Mouse (Mus musculus) yolk sac, embryonic 10.5 days (tissue): ENCODE measurements around the gene Ndufb8.

Experiments
- DNase-seq: peaks from one replicate; pipeline ENCODE4 v3.0.0-alpha.2; 2017; ENCODE audit warnings: low spot score

Ndufb8 gene

GRCm38 (mm10) chr19:44554861-44555590 lies at the start of gene Ndufb8:
Gene Ndufb8 (minus strand): TSS chr19:44555440.
- DNase-seq, result peak; percentile 95

DNA sequence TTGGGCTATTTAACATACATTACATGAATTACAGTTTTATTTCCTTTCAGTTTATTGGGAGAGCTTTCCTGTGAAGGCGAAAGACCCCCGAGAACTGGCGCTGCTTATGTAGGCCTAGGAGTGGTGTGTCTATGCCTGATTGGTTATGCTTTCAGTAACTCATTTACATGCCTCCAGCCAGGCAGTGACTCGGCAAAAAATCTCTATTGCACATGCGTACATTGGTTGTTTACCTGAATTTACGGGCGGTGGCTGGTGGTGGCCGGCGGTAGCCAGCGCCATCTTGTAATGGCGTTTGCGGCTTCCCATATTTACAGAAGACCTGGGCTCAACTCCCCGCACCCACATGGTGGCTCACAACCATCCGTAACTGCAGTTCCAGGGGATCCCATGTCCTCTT lies 38.9 kb upstream of the Ndufb8 start:
- no peak for DNase-seq

- DNase-seq, result no peak
Measured at GRCm38 (mm10) chr19:44591638-44592037, 36.4 kb upstream of the Ndufb8 start.

GRCm38 (mm10) chr19:44590992-44591391 lies 35.8 kb upstream of the Ndufb8 start:
- no peak for DNase-seq

- DNase-seq, result no peak
Measured at GRCm38 (mm10) chr19:44589591-44590223, 34.5 kb upstream of the Ndufb8 start.

- no peak for DNase-seq
Measured at GRCm38 (mm10) chr19:44588036-44588435, 32.8 kb upstream of the Ndufb8 start.

GRCm38 (mm10) chr19:44582638-44583309 lies 27.5 kb upstream of the Ndufb8 start:
- DNase-seq, result peak; percentile 77

GRCm38 (mm10) chr19:44582103-44582502 lies 26.9 kb upstream of the Ndufb8 start:
- DNase-seq, result no peak

DNA sequence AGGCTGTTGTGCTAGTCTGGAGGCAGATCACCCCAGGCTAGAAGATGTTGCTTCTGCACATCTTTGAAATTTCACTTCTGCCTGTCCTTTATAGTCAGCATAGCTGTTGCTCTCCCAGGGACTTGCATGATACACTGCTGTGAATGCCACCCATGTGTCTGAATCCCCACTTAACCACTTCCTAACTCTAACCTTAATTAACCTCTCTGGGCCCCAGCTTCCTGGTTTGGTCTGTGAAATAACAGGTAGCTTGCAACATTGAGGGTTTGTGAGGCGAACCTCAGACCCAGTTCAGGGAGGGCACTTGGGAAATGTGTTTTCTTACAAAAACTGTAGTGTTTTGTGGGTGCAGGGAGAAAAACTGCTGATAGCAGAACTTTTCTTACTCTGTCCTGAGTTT lies 22.8 kb upstream of the Ndufb8 start:
- DNase-seq, result no peak

DNA sequence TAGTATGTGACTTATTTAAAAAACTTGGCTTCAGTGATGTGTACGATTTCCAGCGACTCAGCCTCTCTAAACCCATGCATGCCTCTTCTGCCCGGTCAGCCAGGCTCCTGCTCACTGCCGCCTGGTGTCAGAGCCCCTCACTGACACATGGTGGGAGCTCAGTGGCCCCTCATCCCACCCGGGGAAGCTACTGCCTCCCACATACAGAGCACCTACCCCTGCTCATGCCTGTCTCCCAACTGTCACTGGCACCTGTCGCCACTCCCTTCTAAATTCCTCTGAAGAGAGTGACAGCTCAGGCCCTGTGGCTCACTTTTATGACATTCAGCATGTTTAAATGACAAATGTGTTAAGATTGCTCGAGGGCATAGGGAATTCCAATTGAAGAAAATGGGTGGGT lies 21.0 kb upstream of the Ndufb8 start:
- no peak for DNase-seq

DNA sequence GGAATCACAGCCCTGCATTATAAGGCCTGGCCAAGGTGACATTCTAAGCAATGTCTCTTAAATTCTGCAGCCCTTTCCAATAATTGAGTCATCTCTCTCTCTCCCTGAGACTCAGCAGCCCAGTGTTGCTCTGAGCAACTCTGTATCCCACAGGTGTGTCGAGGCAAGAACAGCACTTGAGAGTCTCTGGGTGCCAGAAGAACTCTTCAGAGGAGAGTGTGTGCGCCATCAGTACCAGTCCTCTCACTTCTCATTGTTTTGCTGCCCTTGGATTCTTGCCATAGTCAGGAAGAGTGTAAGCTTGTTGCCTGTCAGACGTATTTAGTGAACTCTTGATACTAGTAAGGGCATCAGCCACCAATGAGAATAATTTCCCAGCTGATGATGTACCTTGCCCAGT lies 12.5 kb upstream of the Ndufb8 start:
- no peak for DNase-seq

GRCm38 (mm10) chr19:44564006-44564405 lies 8.8 kb upstream of the Ndufb8 start:
- no peak for DNase-seq

- peak; percentile 93 for DNase-seq
Measured at GRCm38 (mm10) chr19:44562652-44563206, 7.5 kb upstream of the Ndufb8 start, which contains the start of gene Hif1an. Gene Hif1an (plus strand): TSS chr19:44562850.

GRCm38 (mm10) chr19:44554490-44554860 lies 765 bp downstream of the Ndufb8 start:
- DNase-seq, result no peak

GRCm38 (mm10) chr19:44553286-44553685 lies 2.0 kb downstream of the Ndufb8 start:
- DNase-seq, result no peak

- DNase-seq, result no peak
Measured at GRCm38 (mm10) chr19:44552731-44553130, 2.5 kb downstream of the Ndufb8 start, which contains the start of gene Gm20538. Gene Gm20538 (minus strand): TSS chr19:44552831.

GRCm38 (mm10) chr19:44545321-44546041 lies 9.8 kb downstream of the Ndufb8 start, which contains the start of gene Sec31b:
Gene Sec31b (minus strand): TSS chr19:44545864.
- peak; percentile 57 for DNase-seq

DNA sequence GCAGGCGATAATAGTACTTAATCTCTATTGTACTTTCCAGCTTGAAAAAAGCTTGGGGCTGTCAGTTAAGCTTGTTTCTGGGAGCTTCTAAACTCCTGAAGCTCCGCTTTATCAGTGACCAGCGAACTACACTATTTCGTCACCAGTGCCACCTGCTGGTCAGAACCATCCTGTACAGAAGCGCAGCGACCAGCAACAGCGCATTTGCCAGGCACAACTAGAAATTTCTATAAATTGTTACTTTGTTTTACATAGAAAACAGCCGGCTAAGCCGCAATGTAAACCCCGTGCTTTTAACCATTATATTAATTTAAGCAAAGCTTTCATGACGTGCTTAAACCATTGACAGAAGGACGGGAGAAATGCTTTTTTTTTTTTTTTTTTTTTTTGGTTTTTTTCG lies 10.5 kb downstream of the Ndufb8 start:
- DNase-seq, result peak; percentile 63

- no peak for DNase-seq
Measured at GRCm38 (mm10) chr19:44544372-44544771, 10.9 kb downstream of the Ndufb8 start.

DNA sequence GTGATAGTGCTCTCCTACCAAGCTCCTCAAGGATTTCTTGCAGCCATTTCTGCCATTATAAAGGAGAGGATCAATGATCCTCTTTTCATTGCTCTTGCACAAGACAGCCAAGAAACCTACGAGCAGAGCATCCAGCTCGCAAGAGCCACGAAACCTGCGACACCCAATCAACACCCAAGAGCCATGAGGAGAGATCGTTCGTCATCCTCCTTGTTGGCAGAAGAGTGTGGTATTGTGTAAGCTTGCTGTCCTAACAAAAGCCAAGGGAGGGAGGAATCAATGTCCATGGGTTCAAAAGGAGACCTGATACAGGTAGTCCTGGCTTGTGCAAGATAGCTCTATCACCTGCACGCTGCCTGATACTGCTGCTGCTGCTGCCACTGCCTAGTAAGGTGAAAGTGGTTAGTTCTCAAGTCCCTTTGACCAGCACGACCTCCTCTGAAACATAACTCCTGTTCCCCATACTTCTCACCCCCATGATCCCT lies 12.5 kb downstream of the Ndufb8 start:
- DNase-seq, result no peak

DNA sequence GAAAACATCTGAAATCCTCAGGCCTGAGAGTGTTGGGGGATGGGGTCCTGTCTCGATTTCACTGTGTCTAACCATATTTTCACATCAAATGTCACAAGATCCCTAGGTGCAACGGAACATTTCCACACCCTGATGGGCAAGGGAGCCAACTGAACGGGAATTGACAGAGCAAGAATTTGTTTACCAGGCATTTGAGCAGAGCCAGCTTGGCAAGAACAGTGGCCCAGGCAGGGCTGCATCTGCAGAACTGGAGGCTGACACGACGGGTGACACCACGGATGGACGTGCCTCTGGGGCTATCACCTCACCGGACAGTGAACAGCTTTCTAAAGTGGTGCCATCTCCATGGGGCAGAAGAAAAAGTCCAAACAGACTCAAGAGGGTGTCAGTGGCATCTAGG lies 17.8 kb downstream of the Ndufb8 start:
- DNase-seq, result no peak

- no peak for DNase-seq
Measured at GRCm38 (mm10) chr19:44535376-44535775, 19.9 kb downstream of the Ndufb8 start.
